Mouse (Mus musculus) neural tube, embryonic 15.5 days (tissue): ENCODE measurements around the gene Ercc1. TPM values are rescaled to one million over a fixed set of nuclear protein-coding genes. Genes with fewer than 3 reads are reported as not detected.
A peak's percentile ranks its signal among the peaks of the same experiment; 100 is the strongest.

Experiments
- ATAC-seq: fragments of 200-750 bp; cut with Nextera tagmentation; 2 replicates; pipeline ENCODE4 v1.8.0; 2017; ENCODE audit warnings: mild to moderate bottlenecking, moderate TSS enrichment, moderate library complexity; ENCODE audit not compliant: low FRiP score
- H3K27ac ChIP-seq: fragments of 300-500 bp; sonication (generic); replicated peaks from 2 replicates; pipeline ENCODE4 v1.5.1; 2015; ENCODE audit warnings: mild to moderate bottlenecking, inconsistent platforms
- H3K27me3 ChIP-seq: fragments of 300-500 bp; sonication (generic); replicated peaks from 2 replicates; pipeline ENCODE4 v1.6.1; 2015; ENCODE audit warnings: inconsistent platforms
- H3K36me3 ChIP-seq: fragments of 300-500 bp; sonication (generic); 2 replicates; pipeline ENCODE4 v1.6.1; 2015; ENCODE audit warnings: inconsistent platforms
- H3K4me1 ChIP-seq: fragments of 300-500 bp; sonication (generic); 2 replicates; pipeline ENCODE4 v1.6.1; 2015; ENCODE audit warnings: inconsistent platforms
- H3K4me2 ChIP-seq: fragments of 300-500 bp; sonication (generic); 2 replicates; pipeline ENCODE4 v1.6.1; 2015; ENCODE audit warnings: inconsistent platforms, mild to moderate bottlenecking, moderate library complexity
- H3K4me3 ChIP-seq: fragments of 300-500 bp; sonication (generic); replicated peaks from 2 replicates; pipeline ENCODE4 v1.5.1; 2015; ENCODE audit warnings: mild to moderate bottlenecking, inconsistent platforms
- H3K9ac ChIP-seq: fragments of 300-500 bp; sonication (generic); replicated peaks from 2 replicates; pipeline ENCODE4 v1.6.1; 2015; ENCODE audit warnings: mild to moderate bottlenecking, inconsistent platforms
- H3K9me3 ChIP-seq: fragments of 300-500 bp; sonication (generic); replicated peaks from 2 replicates; pipeline ENCODE4 v1.6.1; 2016; ENCODE audit warnings: inconsistent platforms
- WGBS: fragments of 180-500 bp; shearing (Covaris S2); methylation state at CpG from one replicate; pipeline ENCODE4 v1.1.7; 2015; ENCODE audit warnings: mixed read lengths; 5-methylcytosine and 5-hydroxymethylcytosine counted together
- polyA plus RNA-seq: library from polyadenylated mRNA; unstranded; fragments of >200 nt; fragmentation: Nextera tagmentation; extraction: Ambion mirVana; gene quantifications from 2 replicates; pipeline ENCODE4 v1.2.1, GENCODE M21; 2015

Ercc1 gene
- polyA plus RNA-seq, 1 experiment from 2014 or later = 93.5 TPM

GRCm38 (mm10) chr7:19360944-19361343, 16.4 kb downstream of the Ercc1 start:
- H3K4me3 ChIP-seq = peak overlapping the region; percentile 65
- peak overlapping the region; percentile 63; the same call in 1 of the 2 replicates for H3K27ac ChIP-seq
- WGBS = 1% methylated on average over 27 of the region's 27 CpGs
- peaks cover 8% of the 10 kb centered on the region for H3K36me3 ChIP-seq
- no peaks in the 10 kb centered on the region for H3K9me3 ChIP-seq
- H3K27me3 ChIP-seq = peaks cover 20% of the 10 kb centered on the region
- peak overlapping the region; percentile 45 for H3K9ac ChIP-seq
- peak overlapping the region; percentile 96 for H3K4me2 ChIP-seq
- peaks cover 38% of the 10 kb centered on the region for H3K4me1 ChIP-seq
- peak; percentile 45; the same call in 1 of the 2 replicates for ATAC-seq

GRCm38 (mm10) chr7:19361720-19362119, 17.1 kb downstream of the Ercc1 start:
- Histone ChIP-seq H3K9ac (peak overlapping the region; percentile 45), H3K27me3 (peaks cover 20% of the 10 kb centered on the region), H3K4me2 (peak overlapping the region; percentile 96), H3K36me3 (peaks cover 3% of the 10 kb centered on the region; the same call in 1 of the 2 replicates), H3K9me3 (no peaks in the 10 kb centered on the region), H3K4me1 (peaks cover 38% of the 10 kb centered on the region), H3K27ac (no peak overlapping the region), H3K4me3 (peak overlapping the region; percentile 65)
- ATAC-seq = no peak
- 14% methylated on average over 16 of the region's 16 CpGs for WGBS

GRCm38 (mm10) chr7:19362276-19362675, 17.7 kb downstream of the Ercc1 start:
- Histone ChIP-seq H3K9me3 (no peaks in the 10 kb centered on the region), H3K4me2 (peak overlapping the region; percentile 96), H3K27ac (no peak overlapping the region), H3K4me1 (peaks cover 38% of the 10 kb centered on the region), H3K27me3 (peaks cover 20% of the 10 kb centered on the region), H3K9ac (no peak overlapping the region), H3K36me3 (no peaks in the 10 kb centered on the region; the same call in 1 of the 2 replicates), H3K4me3 (0 out of 2 replicates have a peak overlapping the region, but pooled peaks have one; percentile 65)
- no peak for ATAC-seq
- WGBS = 49% methylated on average over 4 of the region's 4 CpGs

- Histone ChIP-seq H3K4me3 (no peak overlapping the region), H3K27me3 (peaks cover 27% of the 10 kb centered on the region), H3K27ac (no peak overlapping the region), H3K9me3 (no peaks in the 10 kb centered on the region), H3K4me1 (peaks cover 24% of the 10 kb centered on the region), H3K4me2 (no peak overlapping the region), H3K9ac (no peak overlapping the region), H3K36me3 (no peaks in the 10 kb centered on the region)
- no peak for ATAC-seq
- 4% methylated on average over 18 of the region's 18 CpGs for WGBS
Observed at GRCm38 (mm10) chr7:19363881-19364280, 19.3 kb downstream of the Ercc1 start.

- no peak overlapping the region for H3K4me2 ChIP-seq
- no peak overlapping the region for H3K9ac ChIP-seq
- H3K4me1 ChIP-seq = peaks cover 27% of the 10 kb centered on the region
- no peaks in the 10 kb centered on the region for H3K36me3 ChIP-seq
- WGBS = 71% methylated on average over 4 of the region's 4 CpGs
- H3K9me3 ChIP-seq = no peaks in the 10 kb centered on the region
- H3K4me3 ChIP-seq = no peak overlapping the region
- no peak for ATAC-seq
- peaks cover 30% of the 10 kb centered on the region for H3K27me3 ChIP-seq
- no peak overlapping the region for H3K27ac ChIP-seq
Observed at GRCm38 (mm10) chr7:19365376-19365775, 20.8 kb downstream of the Ercc1 start.

- H3K27me3 ChIP-seq = peaks cover 17% of the 10 kb centered on the region; the same call in 1 of the 2 replicates
- H3K4me2 ChIP-seq = no peak overlapping the region
- 23% methylated on average over 16 of the region's 16 CpGs for WGBS
- ATAC-seq = no peak
- no peak overlapping the region for H3K4me3 ChIP-seq
- H3K36me3 ChIP-seq = no peaks in the 10 kb centered on the region
- no peak overlapping the region for H3K27ac ChIP-seq
- no peaks in the 10 kb centered on the region for H3K9me3 ChIP-seq
- H3K9ac ChIP-seq = no peak overlapping the region
- H3K4me1 ChIP-seq = peaks cover 7% of the 10 kb centered on the region
Observed at GRCm38 (mm10) chr7:19368380-19368779, 23.8 kb downstream of the Ercc1 start.

- Histone ChIP-seq H3K36me3 (no peaks in the 10 kb centered on the region), H3K4me1 (peaks cover 7% of the 10 kb centered on the region), H3K9ac (peak overlapping the region; percentile 58), H3K27me3 (peaks cover 10% of the 10 kb centered on the region; the same call in 1 of the 2 replicates), H3K27ac (no peak overlapping the region), H3K9me3 (no peaks in the 10 kb centered on the region), H3K4me2 (peak overlapping the region; percentile 78), H3K4me3 (peak overlapping the region; percentile 48)
- ATAC-seq = peak; percentile 80
- WGBS = 12% methylated on average over 46 of the region's 46 CpGs
Observed at GRCm38 (mm10) chr7:19369823-19370425, 25.3 kb downstream of the Ercc1 start.

GRCm38 (mm10) chr7:19373367-19373766, 28.8 kb downstream of the Ercc1 start:
- no peak overlapping the region for H3K27ac ChIP-seq
- H3K9ac ChIP-seq = no peak overlapping the region
- H3K4me1 ChIP-seq = peaks cover 7% of the 10 kb centered on the region
- 87% methylated on average over 2 of the region's 2 CpGs for WGBS
- no peak overlapping the region for H3K4me2 ChIP-seq
- H3K9me3 ChIP-seq = no peaks in the 10 kb centered on the region
- ATAC-seq = no peak
- H3K27me3 ChIP-seq = peaks cover 9% of the 10 kb centered on the region; the same call in 1 of the 2 replicates
- no peaks in the 10 kb centered on the region for H3K36me3 ChIP-seq
- H3K4me3 ChIP-seq = no peak overlapping the region

- Histone ChIP-seq H3K9me3 (no peaks in the 10 kb centered on the region), H3K9ac (no peak overlapping the region), H3K4me3 (no peak overlapping the region), H3K27ac (no peak overlapping the region), H3K4me2 (no peak overlapping the region), H3K36me3 (no peaks in the 10 kb centered on the region), H3K4me1 (peaks cover under 1% of the 10 kb centered on the region; the same call in 1 of the 2 replicates), H3K27me3 (no peaks in the 10 kb centered on the region)
- ATAC-seq = no peak
- WGBS = 80% methylated on average over 18 of the region's 18 CpGs
Observed at GRCm38 (mm10) chr7:19375368-19375767, 30.8 kb downstream of the Ercc1 start.

GRCm38 (mm10) chr7:19376019-19376418, 31.4 kb downstream of the Ercc1 start:
- 88% methylated on average over 4 of the region's 4 CpGs for WGBS
- ATAC-seq = no peak
- no peaks in the 10 kb centered on the region for H3K9me3 ChIP-seq
- no peak overlapping the region for H3K4me2 ChIP-seq
- no peak overlapping the region for H3K9ac ChIP-seq
- no peaks in the 10 kb centered on the region for H3K4me1 ChIP-seq
- no peak overlapping the region for H3K4me3 ChIP-seq
- H3K36me3 ChIP-seq = no peaks in the 10 kb centered on the region
- no peak overlapping the region for H3K27ac ChIP-seq
- no peaks in the 10 kb centered on the region for H3K27me3 ChIP-seq

- H3K4me2 ChIP-seq = no peak overlapping the region
- no peak overlapping the region for H3K27ac ChIP-seq
- 76% methylated on average over 8 of the region's 8 CpGs for WGBS
- no peak overlapping the region for H3K9ac ChIP-seq
- H3K36me3 ChIP-seq = no peaks in the 10 kb centered on the region
- no peaks in the 10 kb centered on the region for H3K27me3 ChIP-seq
- no peaks in the 10 kb centered on the region for H3K9me3 ChIP-seq
- peaks cover 9% of the 10 kb centered on the region for H3K4me1 ChIP-seq
- no peak for ATAC-seq
- H3K4me3 ChIP-seq = no peak overlapping the region
Observed at GRCm38 (mm10) chr7:19378049-19378448, 33.5 kb downstream of the Ercc1 start.

GRCm38 (mm10) chr7:19381377-19382165, 37.0 kb downstream of the Ercc1 start, which contains the start of gene Ercc2:
Ercc2 (plus strand) TSS chr7:19382010.
- peak within 1 kb of the TSS; percentile 68 for H3K27ac ChIP-seq
- ATAC-seq = peak; percentile 97
- H3K9me3 ChIP-seq = no peaks in the 10 kb centered on the region
- H3K4me1 ChIP-seq = peaks cover 22% of the 10 kb centered on the region
- H3K36me3 ChIP-seq = peaks cover 28% of the 10 kb centered on the region
- peak within 1 kb of the TSS; percentile 74 for H3K4me2 ChIP-seq
- no peaks in the 10 kb centered on the region for H3K27me3 ChIP-seq
- H3K4me3 ChIP-seq = peak within 1 kb of the TSS; percentile 93
- peak within 1 kb of the TSS; percentile 90 for H3K9ac ChIP-seq
- WGBS = 6% methylated on average over 48 of the region's 48 CpGs
